Mouse (Mus musculus) limb, embryonic 10.5 days (tissue): ENCODE measurements around the gene Lss. TPM values are rescaled to one million over a fixed set of nuclear protein-coding genes. Genes with fewer than 3 reads are reported as not detected.

Experiments
- DNase-seq: peaks from one replicate; pipeline ENCODE4 v3.0.0-alpha.2; 2017; ENCODE audit warnings: low spot score
- H3K27ac ChIP-seq: fragments of 300-500 bp; sonication (generic); 2 replicates; pipeline ENCODE4 v1.5.1; 2016; ENCODE audit warnings: mild to moderate bottlenecking
- H3K27me3 ChIP-seq: fragments of 300-500 bp; sonication (generic); 2 replicates; pipeline ENCODE4 v1.6.1; 2016; ENCODE audit warnings: low read depth, mild to moderate bottlenecking; ENCODE audit not compliant: poor library complexity, severe bottlenecking
- H3K36me3 ChIP-seq: fragments of 300-500 bp; sonication (generic); 2 replicates; pipeline ENCODE4 v1.6.1; 2016; ENCODE audit warnings: mild to moderate bottlenecking, moderate library complexity
- H3K4me1 ChIP-seq: fragments of 300-500 bp; sonication (generic); 2 replicates; pipeline ENCODE4 v1.6.1; 2016
- H3K4me3 ChIP-seq: fragments of 300-500 bp; sonication (generic); 2 replicates; pipeline ENCODE4 v1.5.1; 2016; ENCODE audit warnings: mild to moderate bottlenecking, moderate library complexity
- H3K9me3 ChIP-seq: fragments of 300-500 bp; sonication (generic); replicated peaks from 2 replicates; pipeline ENCODE4 v1.6.1; 2016; ENCODE audit warnings: mild to moderate bottlenecking
- WGBS: fragments of 180-500 bp; shearing (Covaris S2); methylation state at CpG from one replicate; pipeline ENCODE4 v1.1.7; 2016; 5-methylcytosine and 5-hydroxymethylcytosine counted together
- polyA plus RNA-seq: library from polyadenylated mRNA; unstranded; fragments of >200 nt; fragmentation: Nextera tagmentation; extraction: Ambion mirVana; gene quantifications from 2 replicates; pipeline ENCODE4 v1.2.1, GENCODE M21; 2016

Lss gene
- 51.2 and 52.5 TPM in 2 replicates for polyA plus RNA-seq

- Histone ChIP-seq H3K4me3 (peak within 1 kb of the TSS; percentile 64), H3K27ac (peak within 1 kb of the TSS; percentile 80), H3K9me3 (no peaks in the 10 kb centered on the region), H3K27me3 (no peaks in the 10 kb centered on the region), H3K36me3 (peaks cover 34% of the 10 kb centered on the region), H3K4me1 (peaks cover 18% of the 10 kb centered on the region)
- WGBS = under 1% methylated on average over 37 of the region's 37 CpGs
- peak; percentile 98 for DNase-seq
These were observed at the start of gene Lss for GRCm38 (mm10) chr10:76531375-76531774. Lss (plus strand) TSS chr10:76531588.

GRCm38 (mm10) chr10:76486302-76486701, 45.1 kb upstream of the Lss start:
- WGBS = 96% methylated on average over 2 of the region's 2 CpGs
- peaks cover 99% of the 10 kb centered on the region for H3K36me3 ChIP-seq
- no peaks in the 10 kb centered on the region for H3K27me3 ChIP-seq
- no peak overlapping the region for H3K4me3 ChIP-seq
- H3K27ac ChIP-seq = no peak overlapping the region
- H3K9me3 ChIP-seq = no peaks in the 10 kb centered on the region
- H3K4me1 ChIP-seq = no peaks in the 10 kb centered on the region
- no peak for DNase-seq

GRCm38 (mm10) chr10:76488265-76488664, 43.1 kb upstream of the Lss start:
- no peaks in the 10 kb centered on the region for H3K27me3 ChIP-seq
- H3K36me3 ChIP-seq = peaks cover 96% of the 10 kb centered on the region
- H3K4me3 ChIP-seq = no peak overlapping the region
- H3K27ac ChIP-seq = no peak overlapping the region
- H3K4me1 ChIP-seq = no peaks in the 10 kb centered on the region
- 93% methylated on average over 8 of the region's 8 CpGs for WGBS
- H3K9me3 ChIP-seq = no peaks in the 10 kb centered on the region
- DNase-seq = no peak

- no peaks in the 10 kb centered on the region for H3K4me1 ChIP-seq
- H3K36me3 ChIP-seq = peaks cover 96% of the 10 kb centered on the region
- H3K27ac ChIP-seq = no peak overlapping the region
- H3K9me3 ChIP-seq = no peaks in the 10 kb centered on the region
- no peak for DNase-seq
- no peak overlapping the region for H3K4me3 ChIP-seq
- 90% methylated on average over 15 of the region's 15 CpGs for whole genome bisulfite sequencing
- no peaks in the 10 kb centered on the region for H3K27me3 ChIP-seq
These were observed 42.2 kb upstream of the Lss start for GRCm38 (mm10) chr10:76489205-76489604.

GRCm38 (mm10) chr10:76493527-76493926, 37.9 kb upstream of the Lss start:
- DNase-seq = no peak
- no peaks in the 10 kb centered on the region for H3K9me3 ChIP-seq
- H3K4me1 ChIP-seq = no peaks in the 10 kb centered on the region
- H3K36me3 ChIP-seq = peaks cover 90% of the 10 kb centered on the region
- no peaks in the 10 kb centered on the region for H3K27me3 ChIP-seq
- WGBS = 88% methylated on average over 1 of the region's 1 CpGs
- no peak overlapping the region for H3K27ac ChIP-seq
- H3K4me3 ChIP-seq = no peak overlapping the region

- Histone ChIP-seq H3K27me3 (no peaks in the 10 kb centered on the region), H3K4me1 (no peaks in the 10 kb centered on the region), H3K27ac (no peak overlapping the region), H3K36me3 (peaks cover 90% of the 10 kb centered on the region), H3K4me3 (no peak overlapping the region), H3K9me3 (no peaks in the 10 kb centered on the region)
- DNase-seq = no peak
- WGBS = 92% methylated on average over 6 of the region's 6 CpGs
These were observed 35.9 kb upstream of the Lss start for GRCm38 (mm10) chr10:76495501-76495900.

- Histone ChIP-seq H3K4me3 (no peak overlapping the region), H3K27ac (no peak overlapping the region), H3K36me3 (peaks cover 90% of the 10 kb centered on the region), H3K4me1 (no peaks in the 10 kb centered on the region), H3K27me3 (no peaks in the 10 kb centered on the region), H3K9me3 (no peaks in the 10 kb centered on the region)
- 94% methylated on average over 7 of the region's 7 CpGs for WGBS
- DNase-seq = no peak
These were observed 35.0 kb upstream of the Lss start for GRCm38 (mm10) chr10:76496366-76496765.

- no peaks in the 10 kb centered on the region for H3K9me3 ChIP-seq
- H3K4me1 ChIP-seq = no peaks in the 10 kb centered on the region
- no peak for DNase-seq
- WGBS = 97% methylated on average over 4 of the region's 4 CpGs
- H3K4me3 ChIP-seq = no peak overlapping the region
- H3K27ac ChIP-seq = no peak overlapping the region
- H3K36me3 ChIP-seq = peaks cover 93% of the 10 kb centered on the region
- no peaks in the 10 kb centered on the region for H3K27me3 ChIP-seq
These were observed 33.9 kb upstream of the Lss start for GRCm38 (mm10) chr10:76497522-76497921.

- Histone ChIP-seq H3K36me3 (peaks cover 92% of the 10 kb centered on the region), H3K9me3 (no peaks in the 10 kb centered on the region)
- no peak for DNase-seq
These were observed 27.0 kb upstream of the Lss start for GRCm38 (mm10) chr10:76504271-76504943.

GRCm38 (mm10) chr10:76505865-76506264, 25.5 kb upstream of the Lss start:
- peaks cover 90% of the 10 kb centered on the region for H3K36me3 ChIP-seq
- no peaks in the 10 kb centered on the region for H3K4me1 ChIP-seq
- no peak overlapping the region for H3K27ac ChIP-seq
- no peaks in the 10 kb centered on the region for H3K9me3 ChIP-seq
- WGBS = 95% methylated on average over 7 of the region's 7 CpGs
- no peak overlapping the region for H3K4me3 ChIP-seq
- DNase-seq = no peak
- H3K27me3 ChIP-seq = no peaks in the 10 kb centered on the region

More at GRCm38 (mm10) chr10:76504271-76504943, 27.0 kb upstream of the Lss start:
- H3K27me3 ChIP-seq = no peaks in the 10 kb centered on the region
- H3K4me1 ChIP-seq = no peaks in the 10 kb centered on the region
- 90% methylated on average over 11 of the region's 11 CpGs for WGBS
- H3K4me3 ChIP-seq = no peak overlapping the region
- H3K27ac ChIP-seq = no peak overlapping the region

- 48% methylated on average over 5 of the region's 5 CpGs for WGBS
- H3K27me3 ChIP-seq = no peaks in the 10 kb centered on the region
- no peak overlapping the region for H3K27ac ChIP-seq
These were observed 18.3 kb upstream of the Lss start for GRCm38 (mm10) chr10:76512965-76513583.

GRCm38 (mm10) chr10:76530922-76531321, 466 bp upstream of the Lss start:
- peaks cover 29% of the 10 kb centered on the region for H3K36me3 ChIP-seq
- 3% methylated on average over 11 of the region's 11 CpGs for WGBS
- H3K9me3 ChIP-seq = no peaks in the 10 kb centered on the region
- peak overlapping the region; percentile 80 for H3K27ac ChIP-seq
- no peaks in the 10 kb centered on the region for H3K27me3 ChIP-seq
- peaks cover 18% of the 10 kb centered on the region for H3K4me1 ChIP-seq
- peak overlapping the region; percentile 64 for H3K4me3 ChIP-seq
- DNase-seq = no peak

More at GRCm38 (mm10) chr10:76512965-76513583, 18.3 kb upstream of the Lss start:
- DNase-seq = peak; percentile 86
- H3K36me3 ChIP-seq = peaks cover 95% of the 10 kb centered on the region
- H3K4me1 ChIP-seq = no peaks in the 10 kb centered on the region
- no peak overlapping the region for H3K4me3 ChIP-seq
- no peaks in the 10 kb centered on the region for H3K9me3 ChIP-seq

- Histone ChIP-seq H3K27me3 (no peaks in the 10 kb centered on the region), H3K4me1 (peaks cover 18% of the 10 kb centered on the region), H3K36me3 (peaks cover 39% of the 10 kb centered on the region), H3K27ac (peak overlapping the region; percentile 80), H3K9me3 (no peaks in the 10 kb centered on the region), H3K4me3 (peak overlapping the region; percentile 64)
- 2% methylated on average over 14 of the region's 14 CpGs for WGBS
- DNase-seq = no peak
These were observed 440 bp downstream of the Lss start for GRCm38 (mm10) chr10:76531828-76532227.
